Mouse (Mus musculus) lung, adult 2 months (tissue): ENCODE measurements around the gene Hdgfl2.

Experiments used
- CTCF ChIP-seq: fragments of 200-500 bp; IDR thresholded peaks from 2 replicates; pipeline ENCODE4 v1.5.1; 2011; ENCODE audit warnings: mild to moderate bottlenecking, low read length, control low read depth; ENCODE audit not compliant: insufficient read depth
- POLR2A ChIP-seq: fragments of 200-500 bp; IDR thresholded peaks from 2 replicates; pipeline ENCODE4 v1.6.1; 2011; ENCODE audit warnings: low read depth, mild to moderate bottlenecking, control low read depth, low read length, borderline replicate concordance; ENCODE audit errors: extremely low read depth

DNA sequence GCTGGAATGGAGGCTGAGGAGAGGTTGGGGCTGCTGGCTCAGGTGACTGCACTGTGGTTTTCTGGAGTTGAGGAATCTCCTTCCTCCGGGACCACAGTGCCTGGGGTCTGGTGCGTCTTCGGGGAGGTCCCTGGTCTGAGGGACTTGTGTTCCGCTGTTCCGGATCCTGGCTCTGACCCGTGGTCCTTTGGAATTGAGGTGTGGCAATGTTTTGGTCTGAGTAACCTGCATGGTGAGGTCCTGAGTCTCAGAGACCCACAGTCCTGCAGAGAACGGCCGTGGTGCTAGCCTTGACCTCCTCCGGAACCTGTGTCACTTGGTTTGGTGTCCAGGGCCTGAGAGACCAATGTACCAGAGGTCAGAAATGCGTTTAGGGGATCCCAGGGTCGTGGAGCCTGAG lies 487 bp downstream of the Hdgfl2 start:
- no peak for TF ChIP-seq CTCF
- TF ChIP-seq POLR2A: no peak
